Mouse (Mus musculus) spleen, postnatal 10 days (tissue): ENCODE measurements around the gene Krtap28-13.

ENCODE experiments used
- DNase-seq, 2 experiments: peaks; one replicate each; pipeline ENCODE4 v3.0.0; 2021 to 2022; ENCODE audit warnings: low spot score in 2 of 2

The Krtap28-13 gene

GRCm38 (mm10) chr1:83091268-83091667 is 30.5 kb downstream of the Krtap28-13 start:
- DNase-seq: no peak

- no peak for DNase-seq
These were observed 36.2 kb downstream of the Krtap28-13 start for GRCm38 (mm10) chr1:83096935-83097334.

GRCm38 (mm10) chr1:83099160-83099559 is 38.4 kb downstream of the Krtap28-13 start:
- no peak for DNase-seq

- DNase-seq: no peak
These were observed 38.9 kb downstream of the Krtap28-13 start for GRCm38 (mm10) chr1:83099580-83100137.

GRCm38 (mm10) chr1:83101891-83102290 is 41.2 kb downstream of the Krtap28-13 start:
- no peak for DNase-seq

GRCm38 (mm10) chr1:83105464-83105863 is 44.7 kb downstream of the Krtap28-13 start:
- no peak for DNase-seq

GRCm38 (mm10) chr1:83107410-83107978 is 46.8 kb downstream of the Krtap28-13 start:
- DNase-seq: no peak

GRCm38 (mm10) chr1:83110992-83111391 is 50.3 kb downstream of the Krtap28-13 start:
- DNase-seq: no peak
